Mouse (Mus musculus) liver, embryonic 14.5 days (tissue): ENCODE results near the gene Scaf8. TPM values are rescaled to one million over a fixed set of nuclear protein-coding genes. Genes with fewer than 3 reads are reported as not detected.

Source experiments
- ATAC-seq: fragments of 200-750 bp; cut with Nextera tagmentation; 2 replicates; pipeline ENCODE4 v1.8.0; 2017; ENCODE audit warnings: moderate number of reproducible peaks, mild to moderate bottlenecking, moderate library complexity; ENCODE audit not compliant: insufficient read depth
- DNase-seq, 3 experiments: peaks; one replicate each; pipeline ENCODE4 v3.0.0-alpha.2; 2012 to 2013; ENCODE audit warnings: low read depth in 3 of 3, low spot score in 3 of 3
- H3K27ac ChIP-seq: fragments of 300-500 bp; sonication (generic); 2 replicates; pipeline ENCODE4 v1.5.1; 2014; ENCODE audit warnings: moderate library complexity, mild to moderate bottlenecking, control low read depth, inconsistent platforms
- H3K27me3 ChIP-seq: fragments of 300-500 bp; sonication (generic); 2 replicates; pipeline ENCODE4 v1.6.1; 2014; ENCODE audit warnings: mild to moderate bottlenecking, low read length, moderate library complexity; ENCODE audit not compliant: control insufficient read depth, insufficient read depth
- H3K36me3 ChIP-seq: fragments of 300-500 bp; sonication (generic); replicated peaks from 2 replicates; pipeline ENCODE4 v1.6.1; 2014; ENCODE audit warnings: low read depth; ENCODE audit not compliant: control insufficient read depth, insufficient read depth
- H3K4me1 ChIP-seq, 2 experiments: fragments of 200-500 bp in 1 of 2; fragments of 300-500 bp in 1 of 2; sonication (generic) in 1 of 2; replicated peaks; 2 replicates each; pipeline ENCODE4 v1.6.1; 2012 to 2014; ENCODE audit warnings: antibody characterized with exemption in 1 of 2, inconsistent platforms in 1 of 2, low read length in 1 of 2; ENCODE audit not compliant: control insufficient read depth in 2 of 2, insufficient read depth in 2 of 2
- H3K4me2 ChIP-seq: fragments of 300-500 bp; sonication (generic); 2 replicates; pipeline ENCODE4 v1.6.1; 2014; ENCODE audit warnings: low read depth, mild to moderate bottlenecking, control low read depth, moderate library complexity
- H3K4me3 ChIP-seq, 2 experiments: fragments of 200-500 bp in 1 of 2; fragments of 300-500 bp in 1 of 2; sonication (generic) in 1 of 2; 2 replicates each; pipeline ENCODE4 v1.5.1; 2012 to 2014; ENCODE audit warnings: low read depth in 2 of 2, low read length in 2 of 2, mild to moderate bottlenecking in 2 of 2, control low read depth in 1 of 2, inconsistent platforms in 1 of 2, moderate library complexity in 1 of 2; ENCODE audit not compliant: insufficient read depth in 1 of 2
- H3K9ac ChIP-seq: fragments of 300-500 bp; sonication (generic); replicated peaks from 2 replicates; pipeline ENCODE4 v1.6.1; 2014; ENCODE audit warnings: mild to moderate bottlenecking, control low read depth, moderate library complexity
- H3K9me3 ChIP-seq: fragments of 300-500 bp; sonication (generic); 2 replicates; pipeline ENCODE4 v1.6.1; 2016; ENCODE audit warnings: low read length, mixed read lengths; ENCODE audit not compliant: control insufficient read depth
- CTCF ChIP-seq: IDR thresholded peaks from 2 replicates; pipeline ENCODE4 v1.5.1; 2016; ENCODE audit warnings: antibody characterized with exemption, low read depth, control low read depth
- EP300 ChIP-seq: IDR thresholded peaks from 2 replicates; pipeline ENCODE4 v1.6.1; 2016; ENCODE audit warnings: antibody characterized with exemption, low read depth
- WGBS: fragments of 180-500 bp; shearing (Covaris S2); extraction: QIAGEN DNeasy Blood & Tissue Kit; methylation state at CpG from one replicate; pipeline ENCODE4 v1.1.7; 2014; ENCODE audit not compliant: insufficient replicate concordance; 5-methylcytosine and 5-hydroxymethylcytosine counted together
- polyA plus RNA-seq, 2 experiments: library from polyadenylated mRNA; depleted of rRNA in 1 of 2; stranded (reverse) in 1 of 2; unstranded in 1 of 2; fragments of >200 nt; fragmentation: Nextera tagmentation in 1 of 2; extraction: Ambion mirVana in 1 of 2; gene quantifications; 2 replicates each; pipeline versions ENCODE4 v1.2.1 to v1.2.3; 2012 to 2014

Gene Scaf8
- polyA plus RNA-seq, 2 experiments, result 8.2 to 10.1 TPM

GRCm38 (mm10) chr17:3102336-3103165 is 12.2 kb upstream of the Scaf8 start:
- peaks cover 0 to 7% of the 10 kb centered on the region in 2 experiments; a peak in 2 of 4 replicates for H3K4me1 ChIP-seq
- H3K27me3 ChIP-seq, result no peaks in the 10 kb centered on the region
- H3K9ac ChIP-seq, result peak overlapping the region; percentile 51
- ATAC-seq (peak; percentile 93), DNase-seq (peak in 1 of 3 experiments; percentile 68)
- no peaks in the 10 kb centered on the region for H3K9me3 ChIP-seq
- no peak overlapping the region for H3K27ac ChIP-seq
- TF ChIP-seq CTCF, result no peak
- no peak for TF ChIP-seq EP300
- H3K36me3 ChIP-seq, result no peaks in the 10 kb centered on the region
- 5% methylated on average over 14 of the region's 14 CpGs for WGBS
- H3K4me2 ChIP-seq, result peak overlapping the region; percentile 67
- peak overlapping the region; percentile 39 to 60 for H3K4me3 ChIP-seq

DNA sequence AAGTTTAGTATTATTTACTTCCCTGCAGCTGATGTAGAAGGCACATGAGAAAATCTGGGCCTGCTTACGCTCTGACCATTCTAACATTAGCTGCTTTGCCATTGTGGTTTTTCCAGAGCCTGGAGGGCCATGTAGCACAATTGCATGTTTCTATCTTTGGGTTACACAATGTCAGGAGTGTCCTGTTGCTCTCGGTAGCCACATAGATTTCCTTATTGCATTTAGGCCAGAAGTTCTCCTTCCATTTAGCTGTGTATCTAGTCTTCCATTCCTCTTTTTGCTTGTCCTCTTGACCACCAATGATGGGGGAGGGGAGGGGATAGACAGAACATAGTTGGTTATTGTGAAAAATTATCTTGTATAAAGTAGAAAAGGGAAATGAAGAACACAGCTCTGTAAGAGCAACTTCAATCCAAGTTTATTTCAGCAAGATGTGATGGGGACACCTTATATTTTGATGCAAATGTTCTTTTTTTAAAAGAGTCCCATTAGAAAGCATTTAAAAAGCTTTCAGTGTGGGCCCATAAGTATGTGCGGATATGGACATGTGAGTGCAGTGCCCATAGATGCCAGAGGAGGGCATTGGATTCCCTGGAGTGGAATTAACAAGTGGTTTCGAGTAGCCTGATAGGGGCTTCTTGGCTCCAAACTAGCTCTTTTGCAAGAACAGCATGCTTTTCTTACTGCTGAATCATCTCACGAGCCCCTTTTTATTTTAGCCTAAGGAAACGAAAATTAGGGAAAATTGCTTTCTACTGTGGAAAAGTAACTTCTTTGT is 10.4 kb upstream of the Scaf8 start:
- Histone ChIP-seq H3K9me3 (no peaks in the 10 kb centered on the region), H3K4me1 (peaks cover 0 to 7% of the 10 kb centered on the region in 2 experiments; a peak in 2 of 4 replicates), H3K27ac (no peak overlapping the region), H3K9ac (no peak overlapping the region), H3K36me3 (no peaks in the 10 kb centered on the region), H3K27me3 (no peaks in the 10 kb centered on the region), H3K4me3 (no peak overlapping the region), H3K4me2 (no peak overlapping the region)
- ATAC-seq (no peak), DNase-seq (no peak)
- 66% methylated on average over 6 of the region's 6 CpGs for WGBS
- peak; percentile 22; the same call in 1 of the 2 replicates for TF ChIP-seq CTCF
- TF ChIP-seq EP300, result no peak

- no peak overlapping the region for H3K27ac ChIP-seq
- peaks cover 0 to 7% of the 10 kb centered on the region in 2 experiments; a peak in 2 of 4 replicates for H3K4me1 ChIP-seq
- H3K9ac ChIP-seq, result no peak overlapping the region
- ATAC-seq (no peak), DNase-seq (no peak)
- no peak overlapping the region for H3K4me3 ChIP-seq
- WGBS, result 71% methylated on average over 1 of the region's 1 CpGs
- no peaks in the 10 kb centered on the region for H3K27me3 ChIP-seq
- no peaks in the 10 kb centered on the region for H3K36me3 ChIP-seq
- no peaks in the 10 kb centered on the region for H3K9me3 ChIP-seq
- TF ChIP-seq EP300 (no peak), CTCF (no peak)
- H3K4me2 ChIP-seq, result no peak overlapping the region
Observed at GRCm38 (mm10) chr17:3105022-3105421, 9.8 kb upstream of the Scaf8 start.

DNA sequence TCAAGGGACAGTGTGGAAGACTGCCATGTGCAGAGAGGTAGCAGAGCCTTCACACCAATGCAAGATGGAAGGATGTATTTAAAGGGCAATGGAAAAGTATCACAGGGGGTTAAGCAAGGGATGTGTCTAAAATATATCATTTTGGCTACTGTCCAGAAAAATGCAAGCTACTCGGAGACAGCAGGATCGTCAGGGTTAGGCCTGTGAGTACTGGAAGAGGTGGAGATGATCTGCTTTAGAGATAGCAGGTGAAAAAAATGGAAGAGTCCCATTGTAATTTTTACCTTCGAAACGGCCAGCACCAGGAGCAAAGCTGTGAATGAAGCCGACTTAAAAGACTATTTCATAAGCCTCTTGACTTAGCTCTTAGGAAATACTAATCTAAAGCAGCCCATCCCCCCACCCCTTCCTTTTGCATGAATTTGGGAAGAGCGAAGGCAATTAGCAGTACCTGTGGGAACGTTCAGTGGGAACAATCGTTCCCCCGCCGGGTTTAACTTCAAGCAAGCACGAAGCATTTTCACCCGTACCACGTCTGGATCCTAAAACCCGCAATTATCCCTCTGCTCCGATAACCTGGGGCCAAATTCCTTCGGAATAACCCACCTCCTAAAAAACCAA is 925 bp upstream of the Scaf8 start:
- H3K4me3 ChIP-seq, result peak overlapping the region; percentile 83 to 90
- peak overlapping the region; percentile 78 for H3K4me2 ChIP-seq
- peaks cover 6 to 17% of the 10 kb centered on the region in 2 experiments for H3K4me1 ChIP-seq
- no peak for ATAC-seq
- peak overlapping the region; percentile 82 for H3K9ac ChIP-seq
- H3K27me3 ChIP-seq, result no peaks in the 10 kb centered on the region
- peak in 2 of 3 experiments; percentile 9 for DNase-seq
- no peaks in the 10 kb centered on the region for H3K9me3 ChIP-seq
- 2% methylated on average over 16 of the region's 16 CpGs for WGBS
- TF ChIP-seq EP300 (no peak), CTCF (no peak)
- no peaks in the 10 kb centered on the region; the same call in none of the 2 replicates for H3K36me3 ChIP-seq
- H3K27ac ChIP-seq, result peak overlapping the region; percentile 84
